Mouse (Mus musculus) adrenal gland, postnatal 14 days (tissue): ENCODE results near the gene Ugt1a10. TPM values are rescaled to one million over a fixed set of nuclear protein-coding genes. Genes with fewer than 3 reads are reported as not detected.
"Not testable (repeated sequence)": the region's sequence is repeated elsewhere in the genome, so short reads cannot be mapped to it uniquely, and the experiment has no call there.

Source experiments
- DNase-seq: peaks from one replicate; pipeline ENCODE4 v3.0.0; 2021; ENCODE audit warnings: mixed read lengths
- total RNA-seq: library from RNA; stranded (reverse); gene quantifications from 2 replicates; pipeline ENCODE4 v1.2.3, GENCODE M21; 2021

The Ugt1a10 gene
- total RNA-seq, 1 experiment from 2014 or later: 1.4 TPM

DNA sequence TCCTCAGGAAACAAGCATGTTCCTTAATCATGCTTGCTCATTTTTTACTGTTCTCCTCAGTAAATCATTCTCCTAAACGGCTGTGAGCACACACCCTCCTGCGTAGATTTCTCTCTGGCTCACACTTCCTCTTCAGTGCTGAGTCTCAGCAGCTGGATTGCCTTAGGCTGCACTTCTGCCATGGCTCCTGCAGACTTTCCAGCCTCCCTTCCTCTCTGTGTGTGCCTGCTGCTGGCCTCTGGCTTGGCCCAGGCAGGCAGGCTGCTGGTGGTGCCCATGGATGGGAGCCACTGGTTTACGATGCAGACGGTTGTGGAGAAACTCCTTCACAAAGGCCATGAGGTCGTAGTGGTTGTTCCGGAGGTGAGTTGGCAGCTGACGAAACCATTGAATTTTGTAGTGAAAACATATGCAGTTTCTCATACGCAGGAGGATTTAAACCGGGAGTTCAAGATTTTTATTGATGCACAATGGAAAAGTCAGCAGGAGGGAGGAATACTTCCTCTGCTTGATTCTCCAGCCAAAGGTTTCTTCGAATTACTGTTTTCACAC, 39.8 kb downstream of the Ugt1a10 start, which contains the start of gene Ugt1a7c:
Ugt1a7c (plus strand) TSS at position 122 of the 552 bp plus-strand sequence.
- peak; percentile 28 for DNase-seq

DNA sequence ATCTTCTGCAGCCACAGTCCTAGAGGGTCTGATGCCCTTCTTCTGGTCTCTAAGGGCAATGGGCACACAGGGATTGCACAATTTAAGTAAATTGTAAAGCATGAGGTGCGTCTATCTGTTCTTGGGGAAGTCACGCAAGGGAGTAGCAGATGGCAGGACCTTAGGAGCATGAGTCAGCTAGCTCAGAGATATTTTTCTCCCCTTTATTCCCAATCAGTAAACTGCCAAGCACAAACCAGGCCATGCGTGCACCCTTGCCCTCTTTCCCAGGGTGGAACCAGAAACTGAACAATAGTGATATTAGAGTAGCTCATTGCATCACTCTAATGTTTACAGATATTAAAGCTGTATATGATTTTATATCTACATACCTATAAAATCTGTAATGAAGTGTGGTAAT, 43.4 kb downstream of the Ugt1a10 start:
- DNase-seq: not testable (repeated sequence)

DNA sequence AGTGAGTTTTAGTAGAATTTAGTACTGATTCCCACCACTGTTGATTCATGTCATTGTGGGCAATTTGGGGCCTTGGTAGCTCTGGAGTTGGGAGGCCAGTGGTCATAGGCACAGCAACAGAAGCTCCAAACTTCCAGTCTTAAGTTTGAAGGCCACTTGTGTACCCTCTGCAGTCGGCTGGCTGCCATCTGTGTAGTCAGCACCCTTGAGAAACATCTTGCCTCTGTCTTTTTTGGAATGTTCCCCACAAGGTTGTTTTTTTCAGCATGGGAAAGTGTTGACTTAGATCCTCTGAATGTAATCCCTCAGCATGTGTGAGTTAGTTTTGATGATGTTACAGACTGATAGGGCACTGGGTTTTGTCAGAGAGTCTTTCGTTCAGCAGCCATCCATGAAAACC, 44.5 kb downstream of the Ugt1a10 start:
- peak; percentile 64 for DNase-seq

DNA sequence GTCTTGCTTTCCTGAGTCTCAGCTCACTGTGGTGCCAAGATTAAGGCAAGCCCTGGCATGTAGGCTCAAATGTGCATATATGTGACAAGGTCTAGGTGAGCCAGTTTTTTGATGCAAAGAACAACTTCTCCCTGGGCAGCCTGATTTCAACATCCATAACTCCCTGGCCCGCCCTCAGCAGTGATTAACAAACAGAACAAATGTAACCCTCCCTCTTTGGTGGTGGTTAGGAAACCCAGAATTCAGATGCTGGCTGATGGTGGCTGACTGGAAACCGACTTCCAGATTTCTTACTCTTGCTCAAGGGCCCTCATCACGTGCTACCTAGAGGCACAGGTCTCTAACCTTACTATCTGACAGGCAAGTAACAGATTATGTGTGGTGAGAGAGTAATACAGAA, 47.8 kb downstream of the Ugt1a10 start, which contains the start of gene Ugt1a6b:
Ugt1a6b (plus strand) TSS at position 234 of the 400 bp plus-strand sequence.
- peak; percentile 20 for DNase-seq

DNA sequence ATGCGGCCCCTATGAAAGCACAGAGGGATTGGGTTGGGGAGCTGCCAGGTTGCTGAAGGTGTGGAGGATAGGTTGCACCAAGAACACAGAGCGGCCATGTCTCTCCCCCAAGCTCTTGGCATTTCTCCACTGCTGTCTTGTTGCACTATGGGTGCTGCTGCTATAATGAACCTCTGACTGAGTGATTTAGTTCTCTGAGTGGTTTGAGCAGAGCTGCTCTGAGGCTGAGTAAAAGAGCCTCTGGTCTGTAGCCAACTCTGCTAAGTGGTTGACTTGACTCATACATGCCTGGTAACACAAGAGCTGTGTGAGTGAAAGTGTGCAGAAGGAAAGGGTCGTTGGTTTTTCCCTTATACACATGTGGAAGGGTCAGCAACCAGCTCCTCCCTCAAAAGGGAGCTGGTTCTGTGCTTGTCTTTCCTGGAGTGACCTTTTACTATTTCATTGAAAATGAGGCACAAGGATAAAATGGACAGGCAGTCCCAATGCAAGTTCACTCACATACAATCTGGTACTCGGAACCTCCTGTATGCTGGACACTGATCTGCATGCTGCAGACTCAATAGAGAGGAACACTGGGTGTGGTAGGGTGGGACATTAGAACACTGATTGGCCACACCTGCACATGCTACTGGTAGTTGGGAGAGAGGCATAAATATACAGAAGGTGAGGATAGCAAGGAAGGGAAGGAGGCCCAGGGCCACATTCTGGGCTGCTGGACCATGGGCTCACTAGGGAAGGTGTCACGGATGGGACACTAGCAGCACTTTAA, 48.7 kb downstream of the Ugt1a10 start:
- not testable (repeated sequence) for DNase-seq

DNA sequence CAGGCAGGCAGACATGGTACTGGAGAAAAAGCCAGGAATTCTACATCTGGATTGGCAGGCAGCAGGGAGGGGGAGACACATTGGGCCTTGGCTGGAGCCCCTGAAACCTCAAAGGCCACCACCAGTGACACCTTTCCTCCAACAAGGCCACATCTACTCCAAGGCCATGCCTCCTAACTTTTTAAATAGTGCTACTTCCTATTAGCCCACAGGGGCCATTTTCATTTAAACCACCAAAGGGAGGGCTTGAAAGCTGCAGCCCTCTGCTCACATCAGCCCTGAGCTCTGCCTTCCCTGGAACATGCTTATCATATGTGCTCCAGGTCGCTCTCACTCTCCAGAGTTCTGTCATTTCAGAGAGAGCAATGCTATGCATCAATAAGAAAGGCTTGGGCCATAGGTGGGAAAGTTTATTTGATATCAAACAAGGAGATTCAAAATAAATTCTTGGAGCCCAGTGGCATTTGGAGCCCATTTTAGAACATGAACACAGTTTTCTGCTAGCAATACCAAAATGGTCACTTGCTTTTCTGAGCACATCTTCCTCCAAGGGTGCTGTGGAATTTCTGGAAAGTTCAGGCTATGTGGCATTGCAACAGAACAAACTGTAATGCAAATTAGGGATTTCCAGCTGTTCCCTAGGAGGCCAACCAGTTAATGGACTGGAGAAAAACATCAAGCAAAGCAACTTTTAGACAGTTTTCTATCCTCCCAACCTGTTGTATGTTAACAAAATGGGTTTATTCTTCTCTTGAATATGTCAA, 49.7 kb downstream of the Ugt1a10 start:
- DNase-seq: peak; percentile 22

DNA sequence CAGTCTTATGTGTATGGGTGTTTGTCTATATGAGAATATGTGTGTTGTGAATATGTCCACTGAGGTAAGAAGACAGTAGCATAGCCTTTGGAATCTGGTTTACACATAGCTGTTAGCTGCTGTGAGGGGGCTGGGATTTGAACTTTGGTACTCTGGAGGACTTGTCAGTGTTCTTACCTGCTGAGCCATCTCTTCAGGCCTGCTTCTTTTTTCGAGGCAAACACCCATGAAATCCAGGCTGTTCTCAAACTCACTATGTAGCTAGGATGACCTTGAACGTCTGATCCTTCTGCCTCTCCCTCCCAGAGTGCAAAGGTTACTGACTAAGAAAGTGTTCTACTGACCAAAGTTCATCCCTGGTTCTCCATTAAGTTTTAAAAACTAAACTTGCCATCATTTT, 50.5 kb downstream of the Ugt1a10 start:
- no peak for DNase-seq

DNA sequence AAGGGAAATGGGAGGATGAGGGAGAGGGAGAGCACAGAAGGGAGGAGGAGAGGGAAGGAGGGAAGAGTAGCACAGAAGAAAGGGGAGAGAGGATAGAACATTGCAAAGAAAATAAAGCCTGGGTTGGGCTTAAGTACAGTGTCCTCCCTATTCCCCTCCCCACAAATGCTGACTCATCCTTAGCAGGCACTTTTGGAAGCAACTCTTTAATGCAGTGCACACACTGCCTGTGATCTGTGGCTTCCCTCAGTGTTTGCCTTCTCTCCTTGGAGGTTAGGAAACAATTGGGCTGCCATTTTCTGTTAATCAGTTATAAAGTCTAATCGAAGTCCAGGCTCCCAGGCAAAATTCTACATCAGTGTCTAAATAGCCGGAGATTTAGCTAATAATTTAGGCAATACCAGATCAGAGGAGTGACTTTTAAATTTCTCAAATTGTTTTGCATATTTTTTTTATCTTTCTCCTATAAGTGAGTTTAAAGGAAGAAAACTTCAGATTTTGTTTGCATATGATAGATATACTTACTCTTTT, 53.9 kb downstream of the Ugt1a10 start:
- DNase-seq: not testable (repeated sequence)

DNA sequence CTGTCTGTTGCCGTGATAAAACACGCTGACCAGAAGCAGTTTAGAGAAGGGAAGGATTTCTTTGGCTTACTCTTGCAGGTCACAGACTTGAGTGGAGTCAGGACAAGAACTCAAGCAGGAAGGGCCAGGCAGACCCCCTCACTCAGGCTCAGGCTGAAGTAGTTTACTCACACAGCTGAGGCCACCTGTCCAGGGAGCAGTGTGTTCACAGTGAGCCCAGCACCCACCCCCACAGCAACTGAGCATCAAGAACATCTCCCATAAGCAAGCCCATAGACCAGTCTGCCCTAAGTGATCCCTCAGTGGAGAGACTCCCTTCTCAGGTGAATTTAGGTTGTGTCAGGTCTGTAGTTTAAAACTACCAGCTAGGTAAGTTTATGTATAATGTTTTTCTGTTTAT, 54.4 kb downstream of the Ugt1a10 start:
- DNase-seq: not testable (repeated sequence)

DNA sequence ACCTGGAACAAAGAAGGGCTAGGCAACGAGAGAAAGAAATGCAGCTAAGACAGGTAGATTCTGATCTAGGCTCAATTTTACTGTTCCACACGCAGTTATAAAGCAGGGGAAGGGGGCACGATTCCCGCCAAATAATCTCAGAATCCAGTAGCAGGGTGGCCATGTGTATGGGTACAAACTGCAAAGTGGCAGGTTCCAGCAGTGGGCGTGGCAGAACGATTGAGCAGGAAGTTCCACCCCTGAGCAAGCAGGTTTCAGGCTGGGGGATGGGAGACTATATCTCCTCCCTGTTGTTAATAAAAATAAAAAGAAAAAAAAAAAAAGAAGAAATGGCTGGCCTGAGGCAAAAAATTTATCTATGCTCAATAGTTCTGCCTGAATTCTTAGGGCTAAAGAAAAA, 57.6 kb downstream of the Ugt1a10 start:
- DNase-seq: not testable (repeated sequence)

DNA sequence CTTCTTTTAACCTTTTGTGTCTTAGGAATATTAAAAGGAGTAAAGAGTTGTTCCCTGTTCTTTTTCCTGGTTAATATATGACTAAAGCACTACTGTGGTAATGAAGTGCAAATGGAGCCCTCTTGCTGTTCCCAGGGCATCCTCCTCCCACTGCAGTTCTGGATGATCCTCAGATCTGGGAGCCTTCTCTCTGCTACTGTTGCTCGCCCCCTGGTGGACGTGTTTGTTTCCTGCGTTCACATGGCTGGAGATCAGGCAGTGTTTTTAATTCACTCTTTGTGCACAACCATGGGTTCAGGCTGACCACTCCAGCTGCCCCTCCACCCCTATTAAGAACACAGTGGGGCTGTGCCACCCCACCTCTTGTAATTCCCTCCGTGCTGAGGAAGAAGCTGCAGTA, 65.4 kb downstream of the Ugt1a10 start:
- DNase-seq: not testable (repeated sequence)

DNA sequence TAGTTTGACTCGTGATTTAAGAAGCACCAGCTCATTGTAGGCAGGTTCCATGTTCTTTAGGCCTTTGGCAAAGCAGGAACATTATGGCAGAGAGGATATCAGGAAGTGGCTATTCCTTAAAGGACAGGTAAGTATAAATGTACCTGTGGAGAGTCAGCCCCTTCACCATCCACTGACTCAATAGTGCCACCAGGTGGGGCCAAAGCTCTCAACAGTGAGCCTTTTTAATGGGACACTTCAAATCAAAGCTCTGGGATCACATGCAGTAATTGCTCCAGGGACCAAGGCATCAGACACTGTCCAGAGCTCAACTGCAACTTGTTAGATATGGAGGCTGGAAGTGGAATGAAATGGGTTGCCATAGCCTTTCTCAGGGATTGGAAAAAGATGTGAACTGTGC, 66.3 kb downstream of the Ugt1a10 start:
- DNase-seq: peak; percentile 34

DNA sequence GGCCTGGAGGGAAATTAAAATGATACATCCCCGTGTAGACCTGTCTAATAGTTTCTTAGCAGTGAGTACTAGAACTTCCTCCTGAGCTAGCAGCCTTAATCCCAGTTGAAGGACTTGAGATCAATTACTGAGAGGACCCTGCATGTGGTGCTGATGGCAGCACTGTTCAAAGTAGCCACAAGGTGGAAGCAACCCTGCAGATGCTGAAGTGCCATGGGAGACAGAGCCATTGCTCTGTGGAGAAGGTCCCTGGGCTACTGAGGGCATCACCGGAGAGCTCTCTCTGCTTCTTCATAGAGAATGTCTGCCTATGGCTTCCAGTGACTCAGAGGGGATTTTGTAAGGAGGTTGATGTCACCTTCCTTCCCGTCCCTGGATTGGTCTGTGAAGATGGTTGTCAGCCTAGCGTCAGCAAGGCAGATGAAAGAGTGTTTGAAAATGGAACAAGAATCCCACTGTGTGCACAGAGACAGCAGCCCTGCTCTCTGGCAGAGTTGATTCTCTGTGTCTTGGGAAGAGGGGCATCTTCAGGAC, 70.7 kb downstream of the Ugt1a10 start:
- DNase-seq: not testable (repeated sequence)

DNA sequence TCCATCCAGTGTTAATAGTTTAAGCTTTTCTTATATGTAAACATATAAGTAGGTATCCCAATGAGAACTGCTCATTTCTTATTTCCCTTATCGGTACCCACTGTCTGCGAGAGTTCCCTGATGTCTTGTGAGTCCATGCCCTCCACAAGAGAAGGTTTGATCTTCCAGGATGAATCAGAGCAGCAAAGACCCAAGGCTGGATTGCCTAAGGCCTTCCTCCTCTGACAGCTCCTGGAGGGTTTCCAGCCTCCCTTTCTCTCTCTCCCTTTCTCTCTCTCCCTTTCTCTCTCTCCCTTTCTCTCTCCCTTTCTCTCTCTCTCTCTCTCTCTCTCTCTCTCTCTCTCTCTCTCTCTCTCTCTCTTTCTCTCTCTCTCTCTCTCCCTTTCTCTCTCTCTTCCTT, 73.9 kb downstream of the Ugt1a10 start:
- DNase-seq: peak; percentile 55

DNA sequence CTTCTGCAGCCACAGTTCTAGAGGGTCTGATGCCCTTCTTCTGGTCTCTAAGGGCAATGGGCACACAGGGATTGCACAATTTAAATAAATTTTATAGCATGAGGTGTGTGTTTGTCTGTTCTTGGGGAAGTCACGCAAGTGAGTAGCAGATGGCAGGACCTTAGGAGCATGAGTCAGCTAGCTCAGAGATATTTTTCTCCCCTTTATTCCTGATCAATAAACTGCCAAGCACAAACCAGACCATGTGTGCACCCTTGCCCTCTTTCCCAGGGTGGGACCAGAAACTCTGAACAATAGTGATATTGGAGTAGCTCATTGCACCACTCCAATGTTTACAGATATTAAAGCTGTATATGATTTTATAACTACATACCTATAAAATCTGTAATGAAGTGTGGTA, 75.0 kb downstream of the Ugt1a10 start:
- not testable (repeated sequence) for DNase-seq

DNA sequence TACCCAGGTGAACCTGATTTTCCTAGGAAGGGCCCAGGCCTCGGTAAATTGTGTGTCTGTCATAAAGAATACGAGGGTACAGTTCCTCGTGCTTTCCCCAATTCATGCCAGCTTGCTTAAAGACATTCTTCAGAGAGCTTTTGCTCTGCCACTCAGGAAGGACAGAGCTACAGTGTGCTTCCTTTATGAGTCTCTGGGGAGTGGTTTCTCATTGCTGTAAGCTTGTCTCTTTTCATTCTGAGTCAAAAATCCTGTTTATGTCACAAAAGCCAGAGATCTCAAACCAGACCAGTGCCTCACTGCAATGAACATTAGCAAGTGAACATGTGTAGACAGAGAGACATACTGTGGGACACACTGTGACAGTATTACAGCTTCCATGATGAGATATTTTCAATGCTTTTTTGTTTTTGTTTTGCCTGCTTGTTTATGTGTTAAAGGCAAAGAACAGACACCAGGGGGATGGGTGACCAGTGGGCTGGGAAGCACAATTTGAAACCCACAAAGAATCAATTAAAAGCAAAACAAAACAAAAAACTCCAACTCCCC, 78.8 kb downstream of the Ugt1a10 start:
- no peak for DNase-seq

DNA sequence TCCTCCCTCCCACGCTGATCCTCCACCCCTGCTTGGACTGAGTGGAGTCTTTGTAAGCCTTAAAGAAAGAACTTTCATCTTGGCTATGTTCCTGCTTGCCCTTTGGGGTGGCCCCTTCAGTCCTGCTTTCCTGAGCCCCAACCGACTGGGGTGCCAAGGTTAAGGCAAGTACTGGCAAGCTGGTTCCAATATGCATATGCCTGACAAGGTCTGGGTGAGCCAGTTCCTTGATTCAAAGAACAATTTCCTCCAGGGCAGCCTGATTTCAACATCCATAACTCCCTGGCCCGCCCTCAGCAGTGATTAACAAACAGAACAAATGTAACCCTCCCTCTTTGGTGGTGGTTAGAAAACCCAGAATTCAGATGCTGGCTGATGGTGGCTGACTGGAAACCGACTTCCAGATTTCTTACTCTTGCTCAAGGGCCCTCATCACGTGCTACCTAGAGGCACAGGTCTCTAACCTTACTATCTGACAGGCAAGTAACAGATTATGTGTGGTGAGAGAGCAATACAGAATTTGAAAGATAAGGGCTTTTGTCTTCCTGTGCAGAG, 79.3 kb downstream of the Ugt1a10 start, which contains the start of gene Ugt1a6a:
Ugt1a6a (plus strand) TSS at position 353 of the 555 bp plus-strand sequence.
- DNase-seq: peak; percentile 49

DNA sequence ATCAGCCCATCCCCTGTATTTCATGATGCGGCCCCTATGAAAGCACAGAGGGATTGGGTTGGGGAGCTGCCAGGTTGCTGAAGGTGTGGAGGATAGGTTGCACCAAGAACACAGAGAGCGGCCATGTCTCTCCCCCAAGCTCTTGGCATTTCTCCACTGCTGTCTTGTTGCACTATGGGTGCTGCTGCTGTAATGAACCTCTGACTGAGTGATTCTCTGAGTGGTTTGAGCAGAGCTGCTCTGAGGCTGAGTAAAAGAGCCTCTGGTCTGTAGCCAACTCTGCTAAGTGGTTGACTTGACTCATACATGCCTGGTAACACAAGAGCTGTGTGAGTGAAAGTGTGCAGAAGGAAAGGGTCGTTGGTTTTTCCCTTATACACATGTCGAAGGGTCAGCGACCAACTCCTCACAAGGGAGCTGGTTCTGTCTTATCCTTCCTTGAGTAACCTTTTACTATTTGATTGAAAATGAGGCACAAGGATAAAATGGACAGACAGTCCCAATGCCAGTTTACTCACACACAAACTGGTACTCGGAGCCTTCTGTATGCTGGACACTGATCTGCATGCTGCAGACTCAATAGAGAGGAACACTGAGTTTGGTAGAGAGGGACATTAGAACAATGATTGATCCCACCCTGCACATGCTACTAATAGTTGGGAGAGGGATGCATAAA, 80.2 kb downstream of the Ugt1a10 start:
- DNase-seq: not testable (repeated sequence)

DNA sequence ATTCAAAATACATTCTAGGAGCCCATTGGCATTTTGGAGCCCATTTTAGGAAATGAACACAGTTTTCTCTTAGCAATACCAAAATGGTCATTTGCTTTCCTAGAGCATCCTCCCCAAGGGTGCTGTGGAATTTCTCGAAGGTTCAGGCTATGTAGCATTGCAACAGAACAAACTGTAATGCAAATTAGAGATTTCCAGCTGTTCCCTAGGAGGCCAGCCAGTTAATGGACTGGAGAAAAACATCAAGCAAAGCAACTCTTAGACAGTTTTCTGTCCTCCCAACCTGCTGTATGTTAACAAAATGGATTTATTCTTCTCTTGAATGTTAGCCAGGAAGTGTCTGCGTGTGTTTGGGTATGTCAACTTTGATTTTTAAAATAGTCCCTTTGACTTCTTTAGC, 81.5 kb downstream of the Ugt1a10 start:
- no peak for DNase-seq

DNA sequence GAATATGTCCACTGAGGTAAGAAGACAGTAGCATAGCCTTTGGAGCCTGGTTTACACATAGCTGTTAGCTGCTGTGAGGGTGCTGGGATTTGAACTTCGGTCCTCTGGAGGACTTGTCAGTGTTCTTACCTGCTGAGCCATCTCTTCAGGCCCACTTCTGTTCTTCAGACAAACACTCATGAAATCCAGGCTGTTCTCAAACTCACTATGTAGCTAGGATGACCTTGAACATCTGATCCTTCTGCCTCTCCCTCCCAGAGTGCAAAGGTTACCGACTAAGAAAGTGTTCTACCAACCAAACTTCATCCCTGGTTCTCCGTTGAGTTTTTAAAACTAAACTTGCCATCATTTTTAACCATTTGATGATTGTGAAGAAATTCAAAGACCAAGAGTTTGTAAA, 82.1 kb downstream of the Ugt1a10 start:
- DNase-seq: no peak

DNA sequence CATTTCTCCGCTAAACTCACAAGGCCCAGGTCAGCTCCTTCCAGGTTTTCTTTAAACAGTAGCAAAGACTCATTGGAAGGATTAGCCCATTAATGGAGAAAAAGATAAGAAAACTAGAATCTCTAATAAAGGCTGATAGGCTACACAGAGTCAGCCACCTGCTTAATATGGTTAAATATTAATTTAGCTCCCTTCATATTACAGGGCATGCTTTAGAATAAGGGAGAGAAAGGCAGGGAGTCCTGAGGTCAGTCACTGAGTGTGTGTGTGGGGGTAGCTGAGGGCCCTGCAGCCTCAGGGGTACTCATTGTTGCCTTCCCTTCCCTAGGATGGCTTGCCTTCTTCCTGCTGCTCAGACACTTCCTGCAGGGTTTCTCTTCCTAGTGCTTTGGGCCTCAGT, 83.0 kb downstream of the Ugt1a10 start:
- DNase-seq: no peak
